Mouse (Mus musculus) frontal cortex, adult 2 months (tissue): ENCODE results near the gene Krt16. TPM values are rescaled to one million over a fixed set of nuclear protein-coding genes. Genes with fewer than 3 reads are reported as not detected.
"Not testable (repeated sequence)": the region's sequence is repeated elsewhere in the genome, so short reads cannot be mapped to it uniquely, and the experiment has no call there.

Source experiments
- DNase-seq, 2 experiments: peaks; one replicate each; pipeline ENCODE4 v3.0.0; 2022; ENCODE audit warnings: low spot score in 1 of 2; ENCODE audit errors: extremely low spot score in 1 of 2
- polyA plus RNA-seq: library from polyadenylated mRNA; depleted of rRNA; stranded (reverse); fragments of >200 nt; gene quantifications from 2 replicates; pipeline ENCODE4 v1.2.3, GENCODE M21; 2012; rRNA removed

The Krt16 gene
- polyA plus RNA-seq, 1 experiment, result not detected

DNA sequence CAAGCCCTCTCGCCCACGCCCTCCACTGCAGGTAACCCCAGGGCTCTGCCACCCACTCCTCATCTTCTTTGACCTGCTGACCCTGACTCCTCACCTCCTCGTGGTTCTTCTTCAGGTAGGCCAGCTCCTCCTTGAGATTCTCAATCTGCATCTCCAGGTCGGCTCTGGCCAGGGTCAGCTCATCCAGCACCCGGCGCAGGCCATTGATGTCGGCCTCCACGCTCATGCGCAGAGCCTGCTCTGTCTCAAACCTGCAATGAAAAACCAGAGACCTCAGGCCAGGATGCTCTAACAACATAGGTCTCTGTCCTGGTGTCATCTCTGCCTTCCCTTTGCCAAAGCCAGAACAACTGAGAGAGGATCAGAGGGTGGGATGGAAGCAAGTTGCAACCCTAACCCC, 10.4 kb upstream of the Krt16 start:
- DNase-seq, result no peak

DNA sequence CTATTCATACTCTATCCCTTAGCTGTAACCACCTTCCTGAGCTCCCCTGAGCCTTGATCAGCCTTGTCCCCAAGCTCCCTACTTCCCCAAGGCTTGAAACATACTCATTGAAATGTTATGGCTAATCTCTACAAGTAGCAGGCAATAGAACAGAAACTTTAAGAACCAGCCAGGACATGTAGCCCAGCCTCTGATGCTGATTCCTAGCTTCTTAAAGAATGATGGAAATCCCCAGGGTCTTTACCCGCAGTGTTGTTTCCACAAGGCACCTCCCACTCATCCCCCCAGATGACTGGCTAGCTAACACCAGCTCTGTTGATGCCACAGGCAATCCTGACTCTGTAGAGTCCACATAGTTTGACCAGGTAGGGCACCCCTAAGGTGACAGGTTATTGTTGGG, 9.3 kb upstream of the Krt16 start:
- no peak for DNase-seq

DNA sequence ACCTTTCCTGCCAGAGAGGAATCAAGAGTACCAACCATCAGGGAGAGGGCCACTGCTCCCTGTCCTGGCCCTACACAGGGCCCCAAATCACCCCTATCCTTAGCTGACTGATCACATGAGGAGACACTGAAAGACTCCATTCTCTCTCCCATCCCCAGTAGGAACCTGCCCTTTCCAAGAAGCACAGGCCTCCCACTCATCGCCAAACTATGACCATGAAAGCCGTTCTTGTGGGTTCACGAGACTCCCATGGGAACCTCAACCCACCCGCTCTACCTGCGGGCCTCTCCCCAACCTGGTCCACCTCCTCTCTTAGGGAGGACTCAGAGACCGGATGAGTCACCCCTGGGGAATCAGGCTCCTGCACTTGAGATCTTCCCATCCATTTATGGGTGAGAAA, 6.8 kb upstream of the Krt16 start:
- DNase-seq, result no peak

DNA sequence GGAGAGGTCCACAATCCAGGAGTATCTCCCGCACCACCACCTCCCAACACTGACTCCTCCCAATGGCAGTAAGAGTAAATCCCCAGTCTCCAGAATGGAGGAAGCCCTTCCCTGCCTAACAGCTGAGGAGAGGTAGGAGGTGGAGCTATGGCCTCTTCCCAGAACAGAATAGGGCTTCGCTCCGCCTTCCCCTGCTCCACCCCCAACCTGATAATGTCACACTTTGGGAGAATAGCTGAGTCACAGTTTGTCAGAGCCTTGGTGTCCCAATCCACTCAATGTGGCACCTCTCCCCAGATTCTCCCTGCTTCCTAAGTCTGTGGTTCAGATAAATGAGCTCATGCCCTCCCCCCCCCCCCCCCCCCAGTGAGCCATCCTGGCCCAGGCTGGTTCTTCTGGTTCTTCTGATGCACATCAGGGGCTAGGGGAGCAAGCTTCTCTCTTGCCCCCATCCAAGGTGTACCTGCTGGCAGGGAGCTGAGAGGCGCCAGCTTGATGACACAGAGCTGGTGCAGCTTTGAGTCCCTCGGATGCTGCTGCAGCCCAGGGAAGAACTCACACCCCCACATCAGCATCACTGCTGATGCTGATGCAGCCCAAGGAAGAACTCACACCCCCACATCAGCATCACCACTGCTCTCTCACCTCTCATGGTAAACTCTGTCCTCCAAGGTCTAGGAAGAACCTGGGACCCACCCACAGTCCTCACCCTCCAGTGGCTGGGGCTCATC, 5.8 kb upstream of the Krt16 start:
- DNase-seq, result peak in 1 of 2 experiments; percentile 40

DNA sequence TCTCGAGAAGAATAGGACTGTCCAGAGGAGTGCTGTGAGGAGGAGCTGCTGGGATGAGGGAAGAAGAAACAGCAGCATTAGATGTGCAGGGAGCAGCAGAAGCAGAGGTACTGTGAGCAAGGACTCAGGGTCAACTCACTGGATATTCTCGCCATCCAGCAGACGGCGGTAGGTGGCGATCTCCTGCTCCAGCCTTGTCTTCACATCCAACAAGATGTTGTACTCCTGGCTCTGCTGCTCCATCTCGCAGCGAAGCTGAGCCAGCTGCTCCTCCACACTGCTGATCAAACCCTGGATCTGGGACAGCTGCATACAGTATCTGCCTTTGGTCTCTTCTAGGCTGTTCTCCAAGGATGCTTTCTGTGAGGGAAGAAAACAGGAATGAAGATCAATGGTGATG, 2.2 kb downstream of the Krt16 start:
- not testable (repeated sequence) for DNase-seq

DNA sequence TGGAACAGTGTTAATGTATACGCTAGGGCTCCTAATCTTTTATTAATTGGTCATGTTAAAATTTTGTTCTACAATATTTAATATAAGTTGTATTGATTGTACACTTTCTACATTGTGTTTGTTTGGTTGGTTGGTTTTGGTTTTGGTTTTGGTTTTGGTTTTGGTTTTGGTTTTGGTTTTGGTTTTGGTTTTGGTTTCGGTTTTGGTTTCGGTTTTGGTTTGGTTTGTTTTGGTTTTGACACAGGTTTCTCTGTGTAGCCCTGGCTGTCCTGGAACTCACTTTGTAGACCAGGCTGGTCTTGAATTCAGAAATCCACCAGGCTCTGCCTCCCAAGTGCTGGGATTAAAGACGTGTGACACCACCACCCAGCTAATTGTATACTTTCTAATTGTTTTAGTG, 8.4 kb downstream of the Krt16 start:
- DNase-seq, result not testable (repeated sequence)

DNA sequence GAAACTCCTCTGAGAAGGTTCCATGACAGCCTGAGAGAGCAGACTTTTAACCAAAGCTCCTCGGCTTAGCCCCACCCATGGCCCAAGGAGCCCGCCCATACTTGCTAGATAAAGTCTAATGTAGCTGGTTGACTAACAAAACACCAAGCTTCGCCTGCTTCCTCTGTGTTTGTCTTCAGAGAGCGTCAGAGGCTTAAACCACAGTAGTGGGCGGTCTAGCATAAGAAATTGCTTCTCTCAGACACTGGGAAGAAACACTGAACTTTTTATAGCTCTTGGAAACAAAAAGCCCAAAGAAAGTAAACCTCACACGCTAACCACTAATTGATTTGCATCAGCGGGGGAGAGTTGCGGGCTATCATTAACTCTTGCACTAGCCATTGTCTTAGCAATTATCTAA, 27.0 kb downstream of the Krt16 start:
- peak in 1 of 2 experiments; percentile 29 for DNase-seq

DNA sequence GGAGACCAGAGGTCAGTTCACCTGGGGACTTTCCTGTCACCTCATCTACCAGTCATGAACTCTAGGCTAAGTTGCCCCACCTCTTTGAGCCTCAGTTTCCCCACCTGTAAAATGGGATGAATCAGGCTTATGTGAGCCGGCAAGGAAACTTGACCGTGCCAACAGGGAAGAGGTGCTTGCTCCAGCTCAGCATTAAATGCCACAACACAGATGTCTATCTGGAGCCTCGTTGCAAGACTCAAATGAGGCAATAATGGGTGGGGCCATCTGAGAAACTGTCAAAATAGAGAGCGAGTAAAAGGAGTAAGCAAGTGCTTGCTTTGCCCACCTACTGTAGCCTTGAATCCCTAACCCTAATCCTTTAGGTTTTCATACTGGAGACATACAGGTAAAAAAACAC, 29.4 kb downstream of the Krt16 start:
- DNase-seq, result no peak

DNA sequence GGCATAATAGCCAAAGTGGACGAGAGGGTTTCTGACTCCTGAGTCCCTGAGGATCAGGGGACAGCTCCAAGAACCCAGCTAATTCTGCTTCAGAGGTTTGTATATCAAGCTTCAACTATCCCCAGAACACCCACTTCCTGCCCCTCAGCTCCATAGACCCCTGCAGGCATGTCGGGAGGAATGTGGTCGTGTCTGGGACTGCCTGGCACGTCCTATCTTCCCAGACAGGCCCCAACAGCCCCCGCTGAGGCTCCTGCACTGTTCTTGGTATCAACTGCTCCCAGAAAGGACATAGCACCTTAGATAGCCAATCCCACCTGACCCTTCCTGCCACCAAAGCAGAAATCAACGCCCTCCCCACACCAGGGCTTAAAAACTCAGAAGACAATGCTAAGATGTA, 40.2 kb downstream of the Krt16 start:
- DNase-seq, result no peak

DNA sequence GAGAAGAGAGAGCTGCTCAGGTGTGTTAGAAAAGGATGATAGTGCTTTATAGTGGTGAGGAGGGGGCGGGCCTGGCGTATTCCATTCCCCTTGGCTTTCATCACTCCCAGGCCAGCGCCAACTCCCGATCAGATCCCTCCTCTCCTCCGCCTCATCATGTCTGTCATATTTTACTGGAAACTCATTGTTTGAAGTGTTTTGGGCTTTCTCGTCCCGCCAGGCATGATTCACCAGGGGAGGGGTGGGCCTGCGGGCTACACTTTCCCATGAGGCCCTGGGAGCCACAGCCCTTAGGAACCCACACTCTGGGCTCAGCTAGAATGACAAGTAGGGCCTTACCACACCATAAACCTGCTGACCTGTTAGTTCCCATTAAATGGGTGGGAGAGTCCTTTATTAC, 41.2 kb downstream of the Krt16 start, which contains the start of gene Krt14:
TSS of gene Krt14 (minus strand) at position 51 of the 400 bp plus-strand sequence.
- no peak for DNase-seq

DNA sequence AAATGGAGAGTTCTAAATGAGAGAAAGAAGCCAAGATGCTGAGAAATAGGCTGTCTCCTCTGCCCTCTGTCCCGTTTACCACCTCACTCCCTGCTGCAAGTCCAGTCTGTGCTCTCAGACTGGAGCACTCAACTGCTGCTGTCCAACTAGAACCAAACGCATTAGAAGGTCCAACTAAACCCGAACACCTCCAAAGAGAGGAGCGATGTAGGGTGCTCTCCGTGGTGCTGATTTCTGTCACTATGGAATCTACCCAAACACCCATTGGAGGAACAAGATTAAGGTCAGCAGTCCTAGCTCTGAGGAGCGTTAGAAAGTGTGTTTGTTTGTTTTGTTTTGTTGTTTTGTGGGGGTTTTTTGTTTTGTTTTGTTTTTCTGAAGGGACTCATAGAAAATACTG, 45.3 kb downstream of the Krt16 start:
- no peak for DNase-seq

DNA sequence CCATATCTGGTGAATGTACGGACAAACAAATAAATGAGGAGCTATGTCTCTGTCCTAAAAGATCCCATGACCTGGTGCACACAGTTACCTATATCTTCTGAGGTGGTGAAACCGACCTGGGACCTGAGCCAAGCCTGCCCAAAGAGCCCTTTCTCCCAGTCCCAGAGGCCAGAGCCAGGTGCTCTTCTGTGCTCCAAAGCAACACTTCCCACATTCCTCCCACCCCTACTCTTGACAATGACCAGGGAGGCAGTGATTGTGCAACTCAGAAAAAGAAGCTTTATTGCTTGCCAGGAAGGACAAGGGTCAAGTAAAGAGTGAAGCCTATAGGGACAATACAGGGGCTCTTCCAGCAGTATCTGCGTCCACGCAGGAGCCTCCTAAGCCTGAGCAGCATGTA, 45.8 kb downstream of the Krt16 start:
- no peak for DNase-seq

DNA sequence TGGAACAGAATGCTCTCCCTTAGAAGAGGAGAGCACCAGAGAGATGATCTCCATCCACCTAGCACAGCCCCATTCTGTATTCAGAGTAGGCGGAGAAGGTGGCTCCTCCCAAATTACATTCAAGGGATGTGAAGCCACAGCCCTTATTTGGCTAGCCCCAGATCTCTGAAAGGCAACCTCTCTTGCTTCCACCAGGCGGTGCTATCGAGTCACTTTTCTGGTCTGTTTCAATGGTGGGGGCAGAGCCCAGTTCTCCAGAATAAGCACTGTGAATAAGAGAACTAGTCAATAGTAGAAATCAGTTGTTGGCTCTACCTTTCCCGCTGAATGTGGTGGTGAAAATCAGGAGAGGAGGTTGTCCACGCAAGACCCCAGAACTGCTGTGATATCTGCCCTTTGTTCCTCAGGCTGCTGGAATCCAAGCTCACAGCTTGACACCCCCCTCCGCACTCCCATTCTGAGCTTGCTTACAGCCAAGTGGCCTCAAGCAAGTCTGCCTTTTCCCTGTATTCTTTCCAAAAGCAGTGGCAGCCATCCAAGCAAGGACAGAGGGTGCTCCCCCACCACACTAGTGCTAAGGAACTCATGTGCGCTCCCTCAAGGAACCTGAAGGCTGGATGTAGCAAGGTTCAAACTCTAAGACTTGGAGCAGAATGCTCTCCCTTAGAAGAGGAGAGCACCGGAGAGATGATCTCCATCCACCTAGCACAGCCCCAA, 48.4 kb downstream of the Krt16 start:
- peak in 1 of 2 experiments; percentile 74 for DNase-seq

DNA sequence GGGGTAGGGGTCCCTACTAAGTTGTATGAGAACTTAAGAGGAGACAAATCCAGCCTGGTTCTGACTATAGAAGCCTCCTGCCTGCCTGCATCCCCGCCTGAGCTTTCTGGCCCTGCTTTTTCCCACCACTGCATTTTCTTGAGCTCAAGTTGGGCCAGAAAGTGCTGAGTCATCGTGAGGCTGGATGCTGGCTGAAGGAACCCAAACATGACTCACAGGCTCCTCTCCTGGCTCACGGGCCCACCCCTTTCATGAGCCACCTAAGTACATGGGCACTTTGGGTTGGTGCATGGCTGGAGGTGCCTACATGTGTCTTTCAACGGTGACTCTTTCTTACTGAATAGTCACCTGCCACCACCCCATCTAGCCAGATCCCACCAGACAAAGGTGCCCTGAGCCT, 50.0 kb downstream of the Krt16 start:
- DNase-seq, result peak; percentile 38 to 75

Other genes starting within 250 kb of the Krt16 start
- gene Krt33a, start 232.7 kb downstream of the Krt16 start, polyA plus RNA-seq, result not detected in 2 replicates
- gene Krt33b, start 219.0 kb downstream of the Krt16 start, polyA plus RNA-seq, result not detected in 2 replicates
- gene Krt34, start 207.3 kb downstream of the Krt16 start, polyA plus RNA-seq, result not detected in 2 replicates
- gene Krt31, start 198.4 kb downstream of the Krt16 start, polyA plus RNA-seq, result not detected in 2 replicates
- gene Krt32, start 160.7 kb downstream of the Krt16 start, polyA plus RNA-seq, result 0.06 TPM in 1 of 2 replicates, not detected in the other
- gene Krt35, start 152.7 kb downstream of the Krt16 start, polyA plus RNA-seq, result not detected in 2 replicates
- gene Krt36, start 143.3 kb downstream of the Krt16 start, polyA plus RNA-seq, result not detected in 2 replicates
- gene Krt13, start 127.3 kb downstream of the Krt16 start, polyA plus RNA-seq, result not detected in 2 replicates
- not detected in 2 replicates for gene Krt15, start 113.0 kb downstream of the Krt16 start, polyA plus RNA-seq
- 1.6 and 3.7 TPM in 2 replicates for gene Krt19, start 100.2 kb downstream of the Krt16 start, polyA plus RNA-seq
- 8.3 and 9.4 TPM in 2 replicates for gene Krt9, start 55.7 kb downstream of the Krt16 start, polyA plus RNA-seq
- gene Krt14, start 41.4 kb downstream of the Krt16 start, polyA plus RNA-seq, result 0.08 and 0.12 TPM in 2 replicates
- 0.23 and 0.28 TPM in 2 replicates for gene Krt17, start 12.1 kb upstream of the Krt16 start, polyA plus RNA-seq
- gene Krt42, start 21.0 kb upstream of the Krt16 start, polyA plus RNA-seq, result 0.14 TPM in 1 of 2 replicates, not detected in the other
- 510 and 517 TPM in 2 replicates for gene Eif1, start 71.0 kb upstream of the Krt16 start, polyA plus RNA-seq
- gene Gast, start 85.5 kb upstream of the Krt16 start, polyA plus RNA-seq, result not detected in 2 replicates
- 251 and 269 TPM in 2 replicates for gene Hap1, start 107.2 kb upstream of the Krt16 start, polyA plus RNA-seq
- gene Jup, start 148.9 kb upstream of the Krt16 start, polyA plus RNA-seq, result 71.3 and 71.5 TPM in 2 replicates
- 13.6 and 15.8 TPM in 2 replicates for gene P3h4, start 165.9 kb upstream of the Krt16 start, polyA plus RNA-seq
- 10.6 and 10.8 TPM in 2 replicates for gene Fkbp10, start 166.8 kb upstream of the Krt16 start, polyA plus RNA-seq
- 63.7 and 77.3 TPM in 2 replicates for gene Nt5c3b, start 192.9 kb upstream of the Krt16 start, polyA plus RNA-seq
- 0.72 and 0.74 TPM in 2 replicates for gene Klhl10, start 193.0 kb upstream of the Krt16 start, polyA plus RNA-seq
- 13.6 and 13.7 TPM in 2 replicates for gene Klhl11, start 223.8 kb upstream of the Krt16 start, polyA plus RNA-seq